Mouse (Mus musculus) midbrain, embryonic 12.5 days (tissue): ENCODE results near the gene Btnl10. TPM values are rescaled to one million over a fixed set of nuclear protein-coding genes. Genes with fewer than 3 reads are reported as not detected.

Experiments
- ATAC-seq: fragments of 200-750 bp; cut with Nextera tagmentation; 2 replicates; pipeline ENCODE4 v1.8.0; 2017; ENCODE audit warnings: low read depth, moderate TSS enrichment, moderate library complexity; ENCODE audit not compliant: low FRiP score
- H3K27ac ChIP-seq: fragments of 300-500 bp; sonication (generic); replicated peaks from 2 replicates; pipeline ENCODE4 v1.5.1; 2016; ENCODE audit warnings: mild to moderate bottlenecking
- H3K27me3 ChIP-seq: fragments of 300-500 bp; sonication (generic); 2 replicates; pipeline ENCODE4 v1.6.1; 2016; ENCODE audit warnings: mild to moderate bottlenecking
- H3K36me3 ChIP-seq: fragments of 300-500 bp; sonication (generic); 2 replicates; pipeline ENCODE4 v1.6.1; 2016
- H3K4me1 ChIP-seq: fragments of 300-500 bp; sonication (generic); 2 replicates; pipeline ENCODE4 v1.6.1; 2016
- H3K4me2 ChIP-seq: fragments of 300-500 bp; sonication (generic); replicated peaks from 2 replicates; pipeline ENCODE4 v1.6.1; 2016; ENCODE audit warnings: mild to moderate bottlenecking, moderate library complexity
- H3K4me3 ChIP-seq: fragments of 300-500 bp; sonication (generic); 2 replicates; pipeline ENCODE4 v1.5.1; 2016; ENCODE audit warnings: mild to moderate bottlenecking
- H3K9ac ChIP-seq: fragments of 300-500 bp; sonication (generic); replicated peaks from 2 replicates; pipeline ENCODE4 v1.6.1; 2016; ENCODE audit warnings: mild to moderate bottlenecking, moderate library complexity
- H3K9me3 ChIP-seq: fragments of 300-500 bp; sonication (generic); 2 replicates; pipeline ENCODE4 v1.6.1; 2016; ENCODE audit warnings: mild to moderate bottlenecking
- whole genome bisulfite sequencing: fragments of 180-500 bp; shearing (Covaris S2); methylation state at CpG from one replicate; pipeline ENCODE4 v1.1.7; 2016; 5-methylcytosine and 5-hydroxymethylcytosine counted together
- polyA plus RNA-seq: library from polyadenylated mRNA; unstranded; fragments of >200 nt; fragmentation: Nextera tagmentation; extraction: Ambion mirVana; gene quantifications from 2 replicates; pipeline ENCODE4 v1.2.1, GENCODE M21; 2016

Gene Btnl10
- polyA plus RNA-seq, result not detected in 2 replicates

GRCm38 (mm10) chr11:58917745-58918366, at the start of gene Btnl10:
Gene Btnl10, plus strand, starts transcription at chr11:58917908.
- H3K27me3 ChIP-seq, result no peaks in the 10 kb centered on the region; the same call in 1 of the 2 replicates
- no peak within 1 kb of the TSS for H3K9ac ChIP-seq
- no peak for ATAC-seq
- H3K36me3 ChIP-seq, result no peaks in the 10 kb centered on the region
- H3K4me1 ChIP-seq, result 0 out of 2 replicates have a peak, but pooled peaks cover 4% of the 10 kb centered on the region
- H3K4me2 ChIP-seq, result no peak within 1 kb of the TSS
- no peaks in the 10 kb centered on the region for H3K9me3 ChIP-seq
- 91% methylated on average over 12 of the region's 12 CpGs for WGBS
- H3K27ac ChIP-seq, result no peak within 1 kb of the TSS
- no peak within 1 kb of the TSS for H3K4me3 ChIP-seq

GRCm38 (mm10) chr11:58867954-58868330, 49.8 kb upstream of the Btnl10 start:
- no peak for ATAC-seq
- H3K4me2 ChIP-seq, result peak overlapping the region; percentile 66
- peaks cover 13% of the 10 kb centered on the region for H3K4me1 ChIP-seq
- H3K9ac ChIP-seq, result peak overlapping the region; percentile 87; the same call in 1 of the 2 replicates
- H3K27ac ChIP-seq, result no peak overlapping the region; the same call in 1 of the 2 replicates
- H3K9me3 ChIP-seq, result no peaks in the 10 kb centered on the region
- no peaks in the 10 kb centered on the region for H3K27me3 ChIP-seq
- 86% methylated on average over 6 of the region's 6 CpGs for WGBS
- peaks cover 15% of the 10 kb centered on the region; the same call in 1 of the 2 replicates for H3K36me3 ChIP-seq
- peak overlapping the region; percentile 81 for H3K4me3 ChIP-seq

- H3K27ac ChIP-seq, result no peak overlapping the region
- 92% methylated on average over 4 of the region's 4 CpGs for WGBS
- H3K9me3 ChIP-seq, result no peaks in the 10 kb centered on the region
- H3K9ac ChIP-seq, result no peak overlapping the region
- ATAC-seq, result no peak
- H3K36me3 ChIP-seq, result peaks cover 18% of the 10 kb centered on the region; the same call in 1 of the 2 replicates
- H3K4me2 ChIP-seq, result no peak overlapping the region
- H3K4me3 ChIP-seq, result no peak overlapping the region
- H3K27me3 ChIP-seq, result no peaks in the 10 kb centered on the region
- peaks cover 13% of the 10 kb centered on the region for H3K4me1 ChIP-seq
These were observed 46.7 kb upstream of the Btnl10 start for GRCm38 (mm10) chr11:58870961-58871360.

GRCm38 (mm10) chr11:58883756-58884155, 34.0 kb upstream of the Btnl10 start:
- 90% methylated on average over 8 of the region's 8 CpGs for WGBS
- ATAC-seq, result no peak
- H3K36me3 ChIP-seq, result peaks cover 47% of the 10 kb centered on the region
- no peaks in the 10 kb centered on the region for H3K4me1 ChIP-seq
- H3K9ac ChIP-seq, result no peak overlapping the region
- no peak overlapping the region for H3K4me2 ChIP-seq
- no peak overlapping the region for H3K27ac ChIP-seq
- H3K4me3 ChIP-seq, result no peak overlapping the region
- no peaks in the 10 kb centered on the region for H3K9me3 ChIP-seq
- H3K27me3 ChIP-seq, result no peaks in the 10 kb centered on the region

- Histone ChIP-seq H3K36me3 (peaks cover 49% of the 10 kb centered on the region), H3K9me3 (no peaks in the 10 kb centered on the region), H3K9ac (no peak overlapping the region), H3K27me3 (no peaks in the 10 kb centered on the region), H3K4me2 (no peak overlapping the region), H3K4me3 (no peak overlapping the region), H3K4me1 (no peaks in the 10 kb centered on the region), H3K27ac (no peak overlapping the region)
- 94% methylated on average over 10 of the region's 10 CpGs for WGBS
- no peak for ATAC-seq
These were observed 27.2 kb upstream of the Btnl10 start for GRCm38 (mm10) chr11:58890511-58890910.

- Histone ChIP-seq H3K27ac (no peak overlapping the region), H3K9ac (no peak overlapping the region), H3K36me3 (peaks cover 49% of the 10 kb centered on the region), H3K4me2 (no peak overlapping the region), H3K4me3 (no peak overlapping the region), H3K27me3 (no peaks in the 10 kb centered on the region), H3K4me1 (no peaks in the 10 kb centered on the region; the same call in 1 of the 2 replicates), H3K9me3 (no peaks in the 10 kb centered on the region)
- WGBS, result 80% methylated on average over 6 of the region's 6 CpGs
- no peak for ATAC-seq
These were observed 23.3 kb upstream of the Btnl10 start for GRCm38 (mm10) chr11:58894456-58894855.

GRCm38 (mm10) chr11:58897485-58897884, 20.2 kb upstream of the Btnl10 start:
- H3K27ac ChIP-seq, result no peak overlapping the region
- H3K4me3 ChIP-seq, result no peak overlapping the region
- no peak for ATAC-seq
- 87% methylated on average over 6 of the region's 6 CpGs for WGBS
- H3K4me1 ChIP-seq, result no peaks in the 10 kb centered on the region; the same call in 1 of the 2 replicates
- no peaks in the 10 kb centered on the region for H3K27me3 ChIP-seq
- H3K9me3 ChIP-seq, result no peaks in the 10 kb centered on the region
- no peak overlapping the region for H3K4me2 ChIP-seq
- H3K9ac ChIP-seq, result no peak overlapping the region
- peaks cover 37% of the 10 kb centered on the region for H3K36me3 ChIP-seq

- Histone ChIP-seq H3K27me3 (no peaks in the 10 kb centered on the region), H3K4me3 (no peak overlapping the region), H3K4me1 (peaks cover 8% of the 10 kb centered on the region; the same call in 1 of the 2 replicates), H3K27ac (no peak overlapping the region), H3K9ac (no peak overlapping the region), H3K4me2 (no peak overlapping the region), H3K9me3 (no peaks in the 10 kb centered on the region), H3K36me3 (peaks cover 21% of the 10 kb centered on the region)
- no peak for ATAC-seq
These were observed 16.6 kb upstream of the Btnl10 start for GRCm38 (mm10) chr11:58901080-58901479.

GRCm38 (mm10) chr11:58903511-58904409, 13.9 kb upstream of the Btnl10 start, which contains the start of gene Zfp39:
Gene Zfp39, minus strand, starts transcription at chr11:58904225.
- under 1% methylated on average over 40 of the region's 40 CpGs for WGBS

GRCm38 (mm10) chr11:58904410-58904718, 13.3 kb upstream of the Btnl10 start:
- H3K4me3 ChIP-seq, result peak overlapping the region; percentile 77
- H3K4me1 ChIP-seq, result peaks cover 8% of the 10 kb centered on the region; the same call in 1 of the 2 replicates
- peak; percentile 42; the same call in 1 of the 2 replicates for ATAC-seq
- no peaks in the 10 kb centered on the region for H3K9me3 ChIP-seq
- H3K4me2 ChIP-seq, result peak overlapping the region; percentile 71
- H3K27me3 ChIP-seq, result no peaks in the 10 kb centered on the region
- H3K36me3 ChIP-seq, result peaks cover 15% of the 10 kb centered on the region
- H3K27ac ChIP-seq, result no peak overlapping the region
- 4% methylated on average over 8 of the region's 8 CpGs for WGBS
- H3K9ac ChIP-seq, result no peak overlapping the region

More at GRCm38 (mm10) chr11:58903511-58904409, 13.9 kb upstream of the Btnl10 start, which contains the start of gene Zfp39:
- Histone ChIP-seq H3K27me3 (no peaks in the 10 kb centered on the region), H3K4me3 (peak within 1 kb of the TSS; percentile 77), H3K27ac (peak within 1 kb of the TSS; percentile 81), H3K9ac (peak within 1 kb of the TSS; percentile 84), H3K4me1 (peaks cover 8% of the 10 kb centered on the region; the same call in 1 of the 2 replicates), H3K36me3 (peaks cover 18% of the 10 kb centered on the region), H3K9me3 (no peaks in the 10 kb centered on the region), H3K4me2 (peak within 1 kb of the TSS; percentile 71)
- ATAC-seq, result peak; percentile 97

GRCm38 (mm10) chr11:58904838-58905237, 12.9 kb upstream of the Btnl10 start:
- no peak overlapping the region for H3K27ac ChIP-seq
- H3K4me2 ChIP-seq, result peak overlapping the region; percentile 71; the same call in 1 of the 2 replicates
- H3K9ac ChIP-seq, result no peak overlapping the region
- ATAC-seq, result no peak
- H3K4me1 ChIP-seq, result peaks cover 8% of the 10 kb centered on the region; the same call in 1 of the 2 replicates
- H3K36me3 ChIP-seq, result peaks cover 14% of the 10 kb centered on the region
- no peaks in the 10 kb centered on the region for H3K27me3 ChIP-seq
- no peak overlapping the region for H3K4me3 ChIP-seq
- WGBS, result 38% methylated on average over 6 of the region's 6 CpGs
- H3K9me3 ChIP-seq, result no peaks in the 10 kb centered on the region

- H3K9me3 ChIP-seq, result no peaks in the 10 kb centered on the region
- H3K9ac ChIP-seq, result no peak overlapping the region
- 0 out of 2 replicates have a peak, but pooled peaks cover 4% of the 10 kb centered on the region for H3K4me1 ChIP-seq
- no peak overlapping the region for H3K27ac ChIP-seq
- no peak for ATAC-seq
- 78% methylated on average over 1 of the region's 1 CpGs for WGBS
- no peaks in the 10 kb centered on the region for H3K36me3 ChIP-seq
- H3K27me3 ChIP-seq, result no peaks in the 10 kb centered on the region; the same call in 1 of the 2 replicates
- no peak overlapping the region for H3K4me3 ChIP-seq
- H3K4me2 ChIP-seq, result no peak overlapping the region
These were observed 3.9 kb upstream of the Btnl10 start for GRCm38 (mm10) chr11:58913776-58914175.
